Mouse (Mus musculus): Measurements from ENCODE around the gene Mrgpra4.

Gene Mrgpra4

DNA sequence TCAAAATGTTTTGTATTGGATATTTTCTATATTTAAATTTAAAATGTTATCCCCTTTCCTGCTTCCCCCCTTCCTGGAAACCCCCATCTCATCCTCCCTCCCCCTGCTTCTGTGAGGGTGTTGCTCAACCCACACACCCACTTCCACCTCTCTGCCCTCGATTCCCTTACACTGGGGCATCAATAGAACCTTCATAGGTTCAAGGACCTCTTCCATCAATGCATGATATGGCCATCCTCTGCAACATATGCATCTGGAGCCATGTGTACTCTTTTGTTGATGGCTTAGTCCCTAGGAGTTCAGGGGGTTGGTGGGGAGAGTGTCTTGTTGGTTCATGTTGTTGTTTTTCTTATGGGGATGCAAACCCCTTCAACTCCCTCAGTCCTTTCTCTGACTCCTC lies at the start of gene Mrgpra4:
Gene Mrgpra4, minus strand, starts transcription at position 101 of the 400 bp plus-strand sequence.
- in situ Hi-C loops (cut with MboI, MseI): loop anchor here (10.0 kb wide), 1 partner anchor 917 kb away; no protein-coding TSS in a partner anchor

GRCm38 (mm10) chr7:48027497-48027896 lies 45.6 kb upstream of the Mrgpra4 start, which contains the start of gene Mrgprx1:
TSS of gene Mrgprx1 (minus strand) at chr7:48027597.
- in situ Hi-C loops (cut with MboI, MseI): no loop called here

DNA sequence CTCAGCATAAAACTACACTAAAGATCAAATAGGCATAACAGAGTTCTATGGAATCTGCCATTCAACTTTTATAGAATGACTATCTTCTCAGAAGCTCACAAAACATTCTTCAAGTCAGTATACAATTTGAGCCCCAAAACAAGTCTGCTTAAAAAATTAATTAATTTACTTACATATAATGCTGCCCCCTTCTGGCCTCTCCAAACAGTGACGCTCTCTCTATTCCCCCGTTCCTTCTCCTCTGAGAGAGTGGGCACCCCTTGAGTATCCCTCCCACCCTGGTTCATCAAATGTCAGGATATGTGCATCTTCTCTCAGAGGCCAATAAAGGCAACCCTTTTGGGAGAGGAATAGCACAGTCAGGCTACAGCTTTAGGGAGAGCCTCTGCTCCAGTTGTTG lies 36.0 kb upstream of the Mrgpra4 start:
- in situ Hi-C loops (cut with MboI, MseI): no loop called here

- in situ Hi-C loops (cut with MboI, MseI): no loop called here
Observed at GRCm38 (mm10) chr7:47995689-47996088, 13.8 kb upstream of the Mrgpra4 start.

DNA sequence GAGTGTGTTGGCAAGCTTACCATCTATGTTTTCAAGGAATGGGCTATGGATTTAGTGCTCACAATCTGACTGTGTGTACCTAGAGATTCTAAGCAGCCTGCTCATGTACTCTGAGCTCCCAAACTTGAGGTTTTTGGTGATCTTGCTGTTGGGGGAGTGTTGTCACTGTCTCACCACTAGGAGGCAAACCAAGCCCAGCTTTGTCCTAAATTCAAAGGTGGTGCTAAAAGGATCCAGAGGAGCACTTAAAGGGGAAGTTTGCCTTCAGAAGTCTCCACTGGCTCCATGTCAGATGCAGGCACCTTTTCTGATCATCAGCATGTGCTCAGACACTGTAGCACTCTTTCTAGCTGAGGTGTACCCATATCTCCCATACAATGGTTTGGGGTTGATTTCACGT lies 4.9 kb upstream of the Mrgpra4 start:
- in situ Hi-C loops (cut with MboI, MseI): loop anchor here (10.0 kb wide), 1 partner anchor 922 kb away; no protein-coding TSS in a partner anchor

Data from regulatory T cell (primary cell).